Mouse (Mus musculus) hindbrain, embryonic 15.5 days (tissue): Measurements from ENCODE around the gene Vmn1r175. TPM values are rescaled to one million over a fixed set of nuclear protein-coding genes. Genes with fewer than 3 reads are reported as not detected.
"Not testable (repeated sequence)": the region's sequence is repeated elsewhere in the genome, so short reads cannot be mapped to it uniquely, and the experiment has no call there.

Experiments
- ATAC-seq: fragments of 200-750 bp; cut with Nextera tagmentation; 2 replicates; pipeline ENCODE4 v1.8.0; 2017; ENCODE audit warnings: low read depth, moderate number of reproducible peaks, moderate TSS enrichment; ENCODE audit not compliant: low FRiP score
- H3K27ac ChIP-seq: fragments of 300-500 bp; sonication (generic); replicated peaks from 2 replicates; pipeline ENCODE4 v1.5.1; 2015; ENCODE audit warnings: mild to moderate bottlenecking, inconsistent platforms
- H3K27me3 ChIP-seq: fragments of 300-500 bp; sonication (generic); 2 replicates; pipeline ENCODE4 v1.6.1; 2015; ENCODE audit warnings: control low read depth, inconsistent platforms
- H3K36me3 ChIP-seq: fragments of 300-500 bp; sonication (generic); 2 replicates; pipeline ENCODE4 v1.6.1; 2015; ENCODE audit warnings: control low read depth, inconsistent platforms
- H3K4me1 ChIP-seq: fragments of 300-500 bp; sonication (generic); replicated peaks from 2 replicates; pipeline ENCODE4 v1.6.1; 2015; ENCODE audit warnings: control low read depth, inconsistent platforms
- H3K4me2 ChIP-seq: fragments of 300-500 bp; sonication (generic); 2 replicates; pipeline ENCODE4 v1.6.1; 2015; ENCODE audit warnings: moderate library complexity, mild to moderate bottlenecking, inconsistent platforms
- H3K4me3 ChIP-seq: fragments of 300-500 bp; sonication (generic); 2 replicates; pipeline ENCODE4 v1.5.1; 2015; ENCODE audit warnings: mild to moderate bottlenecking, inconsistent platforms
- H3K9ac ChIP-seq: fragments of 300-500 bp; sonication (generic); 2 replicates; pipeline ENCODE4 v1.6.1; 2015; ENCODE audit warnings: inconsistent platforms
- H3K9me3 ChIP-seq: fragments of 300-500 bp; sonication (generic); 2 replicates; pipeline ENCODE4 v1.6.1; 2016; ENCODE audit warnings: control low read depth, inconsistent platforms
- WGBS: fragments of 180-500 bp; shearing (Covaris S2); methylation state at CpG from one replicate; pipeline ENCODE4 v1.1.7; 2015; 5-methylcytosine and 5-hydroxymethylcytosine counted together
- polyA plus RNA-seq: library from polyadenylated mRNA; unstranded; fragments of >200 nt; fragmentation: Nextera tagmentation; extraction: Ambion mirVana; gene quantifications from 2 replicates; pipeline ENCODE4 v1.2.1, GENCODE M21; 2015

Gene Vmn1r175
- not detected in 2 replicates for polyA plus RNA-seq

DNA sequence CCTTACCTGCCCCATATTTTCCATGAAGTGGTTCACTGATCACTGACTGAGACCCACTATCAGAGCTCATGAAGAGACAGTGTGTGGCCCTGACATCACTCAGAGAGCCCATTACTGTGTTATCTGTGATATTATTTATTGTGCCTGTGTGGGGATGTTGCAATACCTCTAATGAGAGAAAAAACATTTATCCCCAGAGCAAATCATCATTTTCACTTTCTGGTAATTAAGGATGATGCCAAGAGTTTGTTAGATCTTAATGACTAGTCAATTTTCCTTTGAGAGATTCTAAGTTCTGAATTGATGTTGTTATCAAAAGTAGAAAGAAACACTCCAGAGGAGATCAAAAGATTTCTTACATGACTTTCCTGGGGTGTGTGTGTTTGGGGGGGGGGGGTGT lies at the start of gene Vmn1r175:
Gene Vmn1r175, minus strand, starts transcription at position 101 of the 400 bp plus-strand sequence.
- ATAC-seq: not testable (repeated sequence)

DNA sequence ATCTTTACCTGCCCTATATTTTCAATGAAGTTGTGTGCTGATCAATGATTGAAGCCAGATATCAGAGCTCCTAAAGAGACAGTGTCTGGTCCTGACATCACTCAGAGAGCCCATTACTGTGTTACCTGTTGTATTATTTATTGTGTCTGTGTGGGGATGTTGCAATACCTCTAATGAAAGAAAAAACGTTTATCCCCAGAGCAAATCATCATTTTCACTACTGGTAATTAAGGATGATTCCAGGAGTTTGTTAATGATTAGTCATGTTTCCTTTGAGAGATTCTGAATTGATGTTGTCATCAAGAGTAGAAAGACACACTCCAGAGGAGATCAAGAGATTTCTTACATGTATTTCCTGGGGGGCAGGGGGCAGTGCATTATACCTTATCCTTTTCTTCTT lies 26.8 kb upstream of the Vmn1r175 start, which contains the start of gene Vmn1r176:
Gene Vmn1r176, minus strand, starts transcription at position 101 of the 400 bp plus-strand sequence.
- H3K4me2 ChIP-seq, H3K27ac ChIP-seq, ATAC-seq, H3K9me3 ChIP-seq, H3K27me3 ChIP-seq, H3K4me1 ChIP-seq, H3K4me3 ChIP-seq, H3K9ac ChIP-seq, H3K36me3 ChIP-seq: not testable (repeated sequence)
- WGBS: no CpG with 5 or more reads among the region's 1 CpGs

More for the DNA sequence above, at the start of gene Vmn1r175:
- peaks cover 13% of the 10 kb centered on the region; the same call in 1 of the 2 replicates for H3K9me3 ChIP-seq
- H3K9ac ChIP-seq, H3K4me1 ChIP-seq, H3K4me2 ChIP-seq, H3K36me3 ChIP-seq, H3K27ac ChIP-seq, H3K4me3 ChIP-seq, H3K27me3 ChIP-seq: not testable (repeated sequence)

DNA sequence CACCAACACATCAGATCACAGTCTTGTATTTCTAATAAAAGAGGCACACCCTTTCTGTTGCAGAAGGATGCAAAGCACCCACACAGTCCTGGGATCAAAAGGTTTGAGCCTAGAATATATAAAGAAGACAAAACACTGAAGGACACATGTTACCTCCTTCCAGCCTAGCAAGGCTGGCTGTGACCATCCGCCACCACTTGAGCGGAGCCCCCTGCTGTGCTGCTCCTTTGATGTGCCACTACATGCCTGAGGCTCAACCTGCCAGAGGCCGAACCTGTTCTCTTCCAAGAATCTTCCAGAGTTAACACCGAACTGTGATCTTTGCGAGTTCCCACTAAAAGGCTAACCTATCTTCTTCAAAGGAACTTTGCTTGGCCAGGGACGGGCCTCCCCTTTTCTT lies 25.9 kb downstream of the Vmn1r175 start:
- WGBS: 81% methylated on average over 6 of the region's 6 CpGs
- Histone ChIP-seq H3K9ac (no peak overlapping the region), H3K36me3 (no peaks in the 10 kb centered on the region), H3K4me2 (no peak overlapping the region), H3K27me3 (no peaks in the 10 kb centered on the region), H3K27ac (no peak overlapping the region), H3K4me1 (no peaks in the 10 kb centered on the region), H3K9me3 (peaks cover 22% of the 10 kb centered on the region), H3K4me3 (no peak overlapping the region)
- ATAC-seq: no peak

Other genes starting within 250 kb of the Vmn1r175 start
- gene Vmn1r169, start 235.1 kb downstream of the Vmn1r175 start, polyA plus RNA-seq: not detected in 2 replicates
- gene Vmn1r170, start 204.5 kb downstream of the Vmn1r175 start, polyA plus RNA-seq: not detected in 2 replicates
- gene Vmn1r171, start 179.9 kb downstream of the Vmn1r175 start, polyA plus RNA-seq: not detected in 2 replicates
- not detected in 2 replicates for gene Vmn1r172, start 152.3 kb downstream of the Vmn1r175 start, polyA plus RNA-seq
- not detected in 2 replicates for gene Vmn1r173, start 109.9 kb downstream of the Vmn1r175 start, polyA plus RNA-seq
- not detected in 2 replicates for gene Vmn1r174, start 58.4 kb downstream of the Vmn1r175 start, polyA plus RNA-seq
- gene Vmn1r176, start 26.7 kb upstream of the Vmn1r175 start, polyA plus RNA-seq: not detected in 2 replicates
- gene Vmn1r177, start 55.8 kb upstream of the Vmn1r175 start, polyA plus RNA-seq: not detected in 2 replicates
- not detected in 2 replicates for gene Vmn1r178, start 81.4 kb upstream of the Vmn1r175 start, polyA plus RNA-seq
- not detected in 2 replicates for gene Vmn1r179, start 116.3 kb upstream of the Vmn1r175 start, polyA plus RNA-seq
- not detected in 2 replicates for gene Vmn1r180, start 140.0 kb upstream of the Vmn1r175 start, polyA plus RNA-seq
- gene Vmn1r181, start 164.0 kb upstream of the Vmn1r175 start, polyA plus RNA-seq: not detected in 2 replicates
- gene V1rd19, start 191.0 kb upstream of the Vmn1r175 start, polyA plus RNA-seq: not detected in 2 replicates
- not detected in 2 replicates for gene Vmn1r183, start 242.6 kb upstream of the Vmn1r175 start, polyA plus RNA-seq